Mouse (Mus musculus) neutrophil, adult 65 days (primary cell): ENCODE results near the gene Plpp6. TPM values are rescaled to one million over a fixed set of nuclear protein-coding genes. Genes with fewer than 3 reads are reported as not detected.

Source experiments
- total RNA-seq: library from RNA; stranded (reverse); gene quantifications from 2 replicates; pipeline ENCODE4 v1.2.4, GENCODE M21; 2023

The Plpp6 gene
- 8.6 and 8.7 TPM in 2 replicates for total RNA-seq

GRCm38 (mm10) chr19:28963842-28964551 lies at the start of gene Plpp6:
Gene Plpp6, plus strand, starts transcription at chr19:28963953.

GRCm38 (mm10) chr19:28967652-28968051 lies 3.9 kb downstream of the Plpp6 start, which contains the start of gene 4430402I18Rik:
Gene 4430402I18Rik, minus strand, starts transcription at chr19:28967800.

GRCm38 (mm10) chr19:28990194-28990589 lies 26.4 kb downstream of the Plpp6 start, which contains the start of gene Cdc37l1:
Gene Cdc37l1, plus strand, starts transcription at chr19:28990352.

Other genes starting within 250 kb of the Plpp6 start
- gene Slc1a1, start 128.9 kb upstream of the Plpp6 start, total RNA-seq = not detected in 2 replicates
- not detected in 2 replicates for gene 4430402I18Rik, start 3.8 kb downstream of the Plpp6 start, total RNA-seq
- gene Cdc37l1, start 26.4 kb downstream of the Plpp6 start, total RNA-seq = 26.2 and 39.7 TPM in 2 replicates
- gene Ak3, start 84.0 kb downstream of the Plpp6 start, total RNA-seq = 8.7 and 9.0 TPM in 2 replicates
- 3.6 and 4.2 TPM in 2 replicates for gene Rcl1, start 137.4 kb downstream of the Plpp6 start, total RNA-seq